Comparison of ENCODE assay signal across 9 mouse cellular contexts in genomic region chr10:80665981-80666733, GRCm38 (mm10). TPM values are rescaled to one million over a fixed set of nuclear protein-coding genes. Genes with fewer than 3 reads are reported as not detected.
DNase-seq lines count a peak whose midpoint lies in the region; ATAC-seq and TF ChIP-seq lines count a peak whose summit lies in the region.
"Had no signal": no experiment of that assay in that cellular context is flagged by ENCODE, and none has a peak within 500 bp of the region (broad histone marks: within the 10 kb centered on the region; RNA-seq: fewer than 3 reads in every experiment).

No protein-coding gene starts in this region.

- peaks cover 2% of the 10 kb centered on the region for H3K79me2 ChIP-seq in liver, adult 2 months (ENCODE audit: control insufficient read depth, insufficient read depth, low read length)

- H3K27ac ChIP-seq in forebrain, embryonic 12.5 days, result no peak overlapping the region
- no peak overlapping the region for H3K27ac ChIP-seq in forebrain, embryonic 15.5 days (replicated peaks)
- peak overlapping the region; percentile 97 for H3K27ac ChIP-seq in liver, adult 2 months (replicated peaks; ENCODE audit: insufficient read depth, low read depth, low read length)
- peak overlapping the region; percentile 92 for H3K27ac ChIP-seq in kidney, embryonic 15.5 days
- no peak overlapping the region for H3K27ac ChIP-seq in thymus, adult 2 months (ENCODE audit: control insufficient read depth, insufficient read depth, low read length)

- no peak overlapping the region for H3K4me2 ChIP-seq in forebrain, embryonic 12.5 days
- H3K4me2 ChIP-seq in forebrain, embryonic 15.5 days (replicated peaks), result no peak overlapping the region
- no peak overlapping the region for H3K4me2 ChIP-seq in kidney, embryonic 15.5 days

- no peak for TF ChIP-seq POLR2A in liver, adult 2 months (IDR thresholded peaks at IDR 0.05; ENCODE audit: extremely low read depth, insufficient read depth, low read length)
- TF ChIP-seq POLR2A in thymus, adult 2 months (IDR thresholded peaks at IDR 0.05; ENCODE audit: control insufficient read depth, extremely low read depth, insufficient read depth, low read length, poor library complexity), result no peak

- DNase-seq in liver, adult 2 months (ENCODE audit: extremely low read depth, low read depth, low spot score), result peak; percentile 33
- no peak for DNase-seq in liver
- peak; percentile 32 for DNase-seq in lung, postnatal 36 days
- no peak for DNase-seq in ovary, postnatal 36 days (ENCODE audit: low spot score)
- no peak for DNase-seq in thymus, adult 2 months
- DNase-seq: B cell, adult 2 months had no signal

- H3K27me3 ChIP-seq in forebrain, embryonic 12.5 days, result no peaks in the 10 kb centered on the region
- H3K27me3 ChIP-seq in forebrain, embryonic 15.5 days, result no peaks in the 10 kb centered on the region
- no peaks in the 10 kb centered on the region for H3K27me3 ChIP-seq in liver, adult 2 months (ENCODE audit: control insufficient read depth, insufficient read depth, low read length)
- H3K27me3 ChIP-seq in kidney, embryonic 15.5 days, result no peaks in the 10 kb centered on the region
- H3K27me3 ChIP-seq in thymus, adult 2 months (ENCODE audit: control insufficient read depth, insufficient read depth, low read length), result no peaks in the 10 kb centered on the region

- H3K4me1 ChIP-seq in forebrain, embryonic 12.5 days, result peaks cover 18% of the 10 kb centered on the region
- peaks cover 5% of the 10 kb centered on the region; the same call in 1 of the 2 replicates for H3K4me1 ChIP-seq in forebrain, embryonic 15.5 days
- H3K4me1 ChIP-seq in liver, adult 2 months (ENCODE audit: control insufficient read depth, insufficient read depth, low read length), result peaks cover 54% of the 10 kb centered on the region
- peaks cover 57% of the 10 kb centered on the region for H3K4me1 ChIP-seq in kidney, embryonic 15.5 days
- H3K4me1 ChIP-seq in thymus, adult 2 months (replicated peaks; ENCODE audit: control insufficient read depth, insufficient read depth, low read length), result peaks cover 42% of the 10 kb centered on the region

- ATAC-seq in forebrain, embryonic 12.5 days (ENCODE audit: low FRiP score), result no peak
- no peak for ATAC-seq in forebrain, embryonic 15.5 days (replicated peaks)
- ATAC-seq in kidney, embryonic 15.5 days (replicated peaks; ENCODE audit: low FRiP score), result no peak

- TF ChIP-seq CTCF in liver, adult 2 months (IDR thresholded peaks at IDR 0.05; ENCODE audit: low read depth, low read length), result 0 out of 2 replicates have a peak, but pooled peaks have one; percentile 21
- no peak for TF ChIP-seq CTCF in thymus, adult 2 months (IDR thresholded peaks at IDR 0.05; ENCODE audit: borderline replicate concordance, control insufficient read depth, extremely low read depth, insufficient read depth, low read length, poor library complexity)

- H3K9me3 ChIP-seq in forebrain, embryonic 12.5 days, result no peaks in the 10 kb centered on the region
- no peaks in the 10 kb centered on the region for H3K9me3 ChIP-seq in forebrain, embryonic 15.5 days
- no peaks in the 10 kb centered on the region for H3K9me3 ChIP-seq in kidney, embryonic 15.5 days (replicated peaks)

- H3K9ac ChIP-seq in forebrain, embryonic 12.5 days, result peak overlapping the region; percentile 29; the same call in 1 of the 2 replicates
- no peak overlapping the region for H3K9ac ChIP-seq in forebrain, embryonic 15.5 days (replicated peaks)
- H3K9ac ChIP-seq in liver, adult 2 months (ENCODE audit: low read depth, low read length), result peak overlapping the region; percentile 75
- H3K9ac ChIP-seq in kidney, embryonic 15.5 days, result 0 out of 2 replicates have a peak overlapping the region, but pooled peaks have one; percentile 14

- 81% methylated on average over 10 of the region's 10 CpGs for WGBS in forebrain, embryonic 12.5 days
- WGBS in forebrain, embryonic 15.5 days, result 82% methylated on average over 10 of the region's 10 CpGs
- WGBS in liver, adult 2 months, result 50% methylated on average over 10 of the region's 10 CpGs
- whole genome bisulfite sequencing in kidney, embryonic 15.5 days, result 67% methylated on average over 10 of the region's 10 CpGs
- WGBS in thymus, adult 2 months, result 57% methylated on average over 10 of the region's 10 CpGs

- no peak overlapping the region for H3K4me3 ChIP-seq in forebrain, embryonic 12.5 days (replicated peaks)
- no peak overlapping the region for H3K4me3 ChIP-seq in forebrain, embryonic 15.5 days
- no peak overlapping the region for H3K4me3 ChIP-seq in liver, adult 2 months (ENCODE audit: insufficient read depth, low read depth, low read length)
- H3K4me3 ChIP-seq in kidney, embryonic 15.5 days (replicated peaks), result no peak overlapping the region
- H3K4me3 ChIP-seq in thymus, adult 2 months (ENCODE audit: control insufficient read depth, insufficient read depth, low read length), result no peak overlapping the region

- H3K36me3 ChIP-seq in forebrain, embryonic 12.5 days (replicated peaks), result peaks cover 58% of the 10 kb centered on the region
- H3K36me3 ChIP-seq in forebrain, embryonic 15.5 days, result peaks cover 51% of the 10 kb centered on the region
- peaks cover 36% of the 10 kb centered on the region for H3K36me3 ChIP-seq in liver, adult 2 months (ENCODE audit: control insufficient read depth, insufficient read depth, low read length)
- peaks cover 55% of the 10 kb centered on the region for H3K36me3 ChIP-seq in kidney, embryonic 15.5 days
- peaks cover 58% of the 10 kb centered on the region for H3K36me3 ChIP-seq in thymus, adult 2 months (ENCODE audit: control insufficient read depth, insufficient read depth, low read length)

RNA-seq across cellular contexts. Expression of gene Btbd2, which starts 9.3 kb away (rescaled TPM):
- polyA plus RNA-seq in forebrain, embryonic 12.5 days (2016; fragmentation: Nextera tagmentation; extraction: Ambion mirVana), result 84.3 and 85.1 TPM in 2 replicates
- 83.4 and 87.5 TPM in 2 replicates for polyA plus RNA-seq in forebrain, embryonic 15.5 days (2015; fragmentation: Nextera tagmentation; extraction: Ambion mirVana)
- total RNA-seq in liver, adult 2 months (2014; rRNA removed), result 16.2 and 19.7 TPM in 2 replicates
- polyA plus RNA-seq in liver, adult 2 months (2012; rRNA removed), result 36.1 and 36.8 TPM in 2 replicates
- polyA plus RNA-seq in kidney, embryonic 15.5 days (2015; fragmentation: Nextera tagmentation; extraction: Ambion mirVana), result 78.6 and 83.2 TPM in 2 replicates
- 94.7 and 103 TPM in 2 replicates for polyA plus RNA-seq in thymus, adult 2 months (2012; rRNA removed)

RNA-seq across cellular contexts. Expression of gene Mknk2, which starts 11.8 kb away (rescaled TPM):
- 74.4 and 75.4 TPM in 2 replicates for polyA plus RNA-seq in forebrain, embryonic 12.5 days (2016; fragmentation: Nextera tagmentation; extraction: Ambion mirVana)
- polyA plus RNA-seq in forebrain, embryonic 15.5 days (2015; fragmentation: Nextera tagmentation; extraction: Ambion mirVana), result 60.9 and 64.8 TPM in 2 replicates
- 88.6 and 119 TPM in 2 replicates for total RNA-seq in liver, adult 2 months (2014; rRNA removed)
- 87.0 and 116 TPM in 2 replicates for polyA plus RNA-seq in liver, adult 2 months (2012; rRNA removed)
- polyA plus RNA-seq in kidney, embryonic 15.5 days (2015; fragmentation: Nextera tagmentation; extraction: Ambion mirVana), result 95.3 and 103 TPM in 2 replicates
- polyA plus RNA-seq in thymus, adult 2 months (2012; rRNA removed), result 606 and 621 TPM in 2 replicates

RNA-seq across cellular contexts. Expression of gene Mob3a, which starts 35.6 kb away (rescaled TPM):
- 52.4 and 54.1 TPM in 2 replicates for polyA plus RNA-seq in forebrain, embryonic 12.5 days (2016; fragmentation: Nextera tagmentation; extraction: Ambion mirVana)
- polyA plus RNA-seq in forebrain, embryonic 15.5 days (2015; fragmentation: Nextera tagmentation; extraction: Ambion mirVana), result 52.6 and 55.1 TPM in 2 replicates
- total RNA-seq in liver, adult 2 months (2014; rRNA removed), result 3.5 and 5.2 TPM in 2 replicates
- 6.1 TPM in 2 replicates for polyA plus RNA-seq in liver, adult 2 months (2012; rRNA removed)
- polyA plus RNA-seq in kidney, embryonic 15.5 days (2015; fragmentation: Nextera tagmentation; extraction: Ambion mirVana), result 37.7 and 41.5 TPM in 2 replicates
- polyA plus RNA-seq in thymus, adult 2 months (2012; rRNA removed), result 252 and 261 TPM in 2 replicates

RNA-seq across cellular contexts. Expression of gene Izumo4, which starts 35.8 kb away (rescaled TPM):
- polyA plus RNA-seq in forebrain, embryonic 12.5 days (2016; fragmentation: Nextera tagmentation; extraction: Ambion mirVana), result 20.6 and 21.6 TPM in 2 replicates
- polyA plus RNA-seq in forebrain, embryonic 15.5 days (2015; fragmentation: Nextera tagmentation; extraction: Ambion mirVana), result 33.4 and 35.2 TPM in 2 replicates
- total RNA-seq in liver, adult 2 months (2014; rRNA removed), result 17.2 and 18.3 TPM in 2 replicates
- polyA plus RNA-seq in liver, adult 2 months (2012; rRNA removed), result 42.5 and 49.7 TPM in 2 replicates
- 22.8 and 26.2 TPM in 2 replicates for polyA plus RNA-seq in kidney, embryonic 15.5 days (2015; fragmentation: Nextera tagmentation; extraction: Ambion mirVana)
- 56.4 and 66.9 TPM in 2 replicates for polyA plus RNA-seq in thymus, adult 2 months (2012; rRNA removed)

RNA-seq across cellular contexts. Expression of gene Csnk1g2, which starts 43.5 kb away (rescaled TPM):
- polyA plus RNA-seq in forebrain, embryonic 12.5 days (2016; fragmentation: Nextera tagmentation; extraction: Ambion mirVana), result 146 and 161 TPM in 2 replicates
- 117 and 126 TPM in 2 replicates for polyA plus RNA-seq in forebrain, embryonic 15.5 days (2015; fragmentation: Nextera tagmentation; extraction: Ambion mirVana)
- 54.4 and 56.1 TPM in 2 replicates for total RNA-seq in liver, adult 2 months (2014; rRNA removed)
- 110 and 123 TPM in 2 replicates for polyA plus RNA-seq in liver, adult 2 months (2012; rRNA removed)
- polyA plus RNA-seq in kidney, embryonic 15.5 days (2015; fragmentation: Nextera tagmentation; extraction: Ambion mirVana), result 156 and 183 TPM in 2 replicates
- 492 and 499 TPM in 2 replicates for polyA plus RNA-seq in thymus, adult 2 months (2012; rRNA removed)

Comparison
In these comparisons a context has a peak if more than half of its experiments do, and no peak if none do; other contexts are left out.
1. DNase-seq: peak in liver, adult 2 months (single experiment) and lung, postnatal 36 days (single experiment); none in liver (single experiment), ovary, postnatal 36 days (single experiment) and thymus, adult 2 months (single experiment).
2. H3K27ac ChIP-seq: peak in liver, adult 2 months (single experiment) and kidney, embryonic 15.5 days (single experiment); none in forebrain, embryonic 12.5 days (single experiment), forebrain, embryonic 15.5 days (single experiment) and thymus, adult 2 months (single experiment).